Mouse (Mus musculus): ENCODE data around the gene Zfp773. TPM values are rescaled to one million over a fixed set of nuclear protein-coding genes. Genes with fewer than 3 reads are reported as not detected.

Gene Zfp773
- 0.08 and 0.25 TPM in 2 replicates for polyA plus RNA-seq (2012)

- TF ChIP-seq GATA1 (IDR thresholded peaks at IDR 0.05; ENCODE audit: low read length): no peak
Observed at GRCm38 (mm10) chr7:7136379-7136866, at the start of gene Zfp773. Gene Zfp773 (minus strand): TSS chr7:7136755.

GRCm38 (mm10) chr7:7185897-7186296, 49.3 kb upstream of the Zfp773 start:
- no peak for TF ChIP-seq GATA1 (IDR thresholded peaks at IDR 0.05; ENCODE audit: low read length)

GRCm38 (mm10) chr7:7171227-7172147, 34.9 kb upstream of the Zfp773 start, which contains the start of gene Zfp418:
Gene Zfp418 (plus strand): TSS chr7:7171330.
- no peak for TF ChIP-seq GATA1 (IDR thresholded peaks at IDR 0.05; ENCODE audit: low read length)

GRCm38 (mm10) chr7:7145991-7146608, 9.5 kb upstream of the Zfp773 start:
- TF ChIP-seq GATA1 (IDR thresholded peaks at IDR 0.05; ENCODE audit: low read length): no peak

- no peak for TF ChIP-seq GATA1 (IDR thresholded peaks at IDR 0.05; ENCODE audit: low read length)
Observed at GRCm38 (mm10) chr7:7144215-7144614, 7.7 kb upstream of the Zfp773 start.

GRCm38 (mm10) chr7:7132751-7133150, 3.8 kb downstream of the Zfp773 start:
- TF ChIP-seq GATA1 (IDR thresholded peaks at IDR 0.05; ENCODE audit: low read length): no peak

GRCm38 (mm10) chr7:7121602-7121980, 15.0 kb downstream of the Zfp773 start:
- TF ChIP-seq GATA1 (IDR thresholded peaks at IDR 0.05; ENCODE audit: low read length): no peak

- TF ChIP-seq GATA1 (IDR thresholded peaks at IDR 0.05; ENCODE audit: low read length): no peak
Observed at GRCm38 (mm10) chr7:7120921-7121601, 15.5 kb downstream of the Zfp773 start, which contains the start of gene Zfp954. Gene Zfp954 (minus strand): TSS chr7:7121488.

- TF ChIP-seq GATA1 (IDR thresholded peaks at IDR 0.05; ENCODE audit: low read length): no peak
Observed at GRCm38 (mm10) chr7:7118441-7118840, 18.1 kb downstream of the Zfp773 start.

GRCm38 (mm10) chr7:7108501-7108900, 28.1 kb downstream of the Zfp773 start:
- TF ChIP-seq GATA1 (IDR thresholded peaks at IDR 0.05; ENCODE audit: low read length): no peak

Other genes starting within 250 kb of the Zfp773 start
- not detected in 2 replicates for gene Aurkc, start 141.5 kb downstream of the Zfp773 start, polyA plus RNA-seq (2012)
- 2.1 and 3.6 TPM in 2 replicates for gene Zfp954, start 15.3 kb downstream of the Zfp773 start, polyA plus RNA-seq (2012)
- gene Zfp418, start 34.6 kb upstream of the Zfp773 start, polyA plus RNA-seq (2012): 0.21 and 0.25 TPM in 2 replicates
- 0.13 and 0.25 TPM in 2 replicates for gene Zfp772, start 73.2 kb upstream of the Zfp773 start, polyA plus RNA-seq (2012)
- gene Vmn2r29, start 110.6 kb upstream of the Zfp773 start, polyA plus RNA-seq (2012): not detected in 2 replicates
- 0.17 and 0.21 TPM in 2 replicates for gene Gm45844, start 141.5 kb upstream of the Zfp773 start, polyA plus RNA-seq (2012)
- gene Clcn4, start 164.1 kb upstream of the Zfp773 start, polyA plus RNA-seq (2012): 5.0 and 6.1 TPM in 2 replicates
- not detected in 2 replicates for gene Vmn2r30, start 200.9 kb upstream of the Zfp773 start, polyA plus RNA-seq (2012)
- gene Gm45783, start 237.8 kb upstream of the Zfp773 start, polyA plus RNA-seq (2012): 0.33 and 0.61 TPM in 2 replicates

Data from G1E-ER4 (cell line).